Mouse (Mus musculus): ENCODE measurements around the gene Lrrk1. TPM values are rescaled to one million over a fixed set of nuclear protein-coding genes. Genes with fewer than 3 reads are reported as not detected.
"Not testable (repeated sequence)": the region's sequence is repeated elsewhere in the genome, so short reads cannot be mapped to it uniquely, and the experiment has no call there.

The Lrrk1 gene
- polyA plus RNA-seq, 1 experiment = 4.8 TPM

DNA sequence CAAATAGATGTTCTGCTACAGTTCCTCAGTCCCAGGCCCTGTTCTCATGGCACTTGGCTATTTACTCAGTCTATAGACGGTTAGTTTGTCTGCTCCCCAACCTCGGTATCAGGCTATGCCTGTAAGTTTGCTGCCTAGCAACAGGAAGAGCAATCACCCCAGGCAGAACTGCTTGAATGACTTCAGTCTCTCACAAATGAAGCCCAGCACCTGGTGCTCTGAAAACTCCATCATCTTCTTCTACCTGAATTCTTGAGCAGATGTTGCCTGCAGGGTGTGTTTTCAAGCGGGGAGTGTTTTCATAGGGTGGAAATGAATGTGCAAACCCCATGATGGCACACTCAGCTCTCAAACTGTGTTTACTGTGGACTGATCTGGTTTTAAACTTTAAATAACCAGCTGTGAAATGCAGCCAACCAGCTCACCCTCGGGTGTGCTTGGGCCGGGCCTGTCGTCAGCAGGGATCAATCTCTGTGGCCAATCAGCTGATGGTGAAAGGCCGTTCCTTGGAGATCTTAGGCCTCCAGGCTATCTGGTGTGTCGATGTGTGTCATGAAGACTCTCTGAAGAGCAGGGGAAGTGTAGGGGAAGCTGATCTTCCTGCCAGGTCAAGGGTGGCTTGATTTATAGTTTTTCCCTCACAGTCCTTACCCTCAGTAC lies 187.2 kb downstream of the Lrrk1 start:
- no peak for DNase-seq (ENCODE audit: extremely low spot score in 1 of 2, low spot score in 1 of 2)

DNA sequence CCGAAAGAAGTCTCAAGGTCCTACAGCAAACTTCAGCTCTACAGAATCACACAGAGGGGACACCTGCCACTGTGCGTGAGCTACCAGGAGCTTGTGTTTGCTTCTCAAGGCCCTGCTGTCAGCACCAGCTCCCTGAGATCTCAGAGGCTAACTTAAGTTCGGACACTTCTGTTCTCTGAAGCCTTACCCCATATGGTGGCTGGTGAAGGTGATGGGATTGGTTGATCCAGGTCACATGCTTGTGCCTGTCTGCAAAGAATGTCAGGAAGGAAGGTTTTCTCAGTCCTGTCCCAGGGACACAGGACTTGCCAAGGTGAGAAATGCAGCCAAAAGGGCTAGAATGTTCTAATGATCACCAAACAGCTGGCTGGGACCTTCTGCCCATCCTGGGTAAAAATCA lies 187.8 kb downstream of the Lrrk1 start:
- no peak for DNase-seq (ENCODE audit: extremely low spot score in 1 of 2, low spot score in 1 of 2)

DNA sequence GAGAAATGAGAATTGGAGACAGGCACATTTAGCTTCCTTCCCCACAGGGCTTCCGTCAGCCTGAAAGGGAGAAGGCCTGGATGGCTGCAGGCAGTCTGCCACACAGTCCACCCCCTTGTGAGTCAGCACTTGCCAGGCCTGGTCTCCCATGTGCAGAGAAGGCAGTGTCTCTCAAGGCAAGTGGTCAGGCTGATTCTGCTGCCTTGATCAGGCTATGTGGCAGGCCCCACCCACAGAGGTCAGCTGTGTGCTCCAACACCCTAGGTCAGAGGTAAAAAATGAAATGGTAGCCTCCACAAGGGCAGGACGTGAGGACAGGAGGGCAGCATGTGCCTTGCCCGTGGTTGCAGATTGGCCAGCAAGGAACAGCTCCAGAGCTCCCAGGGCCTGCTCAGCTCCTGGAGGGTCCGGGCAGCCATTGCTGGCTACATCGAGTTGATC lies 188.7 kb downstream of the Lrrk1 start:
- DNase-seq (ENCODE audit: extremely low spot score in 1 of 2, low spot score in 1 of 2) = peak; percentile 23 to 63

DNA sequence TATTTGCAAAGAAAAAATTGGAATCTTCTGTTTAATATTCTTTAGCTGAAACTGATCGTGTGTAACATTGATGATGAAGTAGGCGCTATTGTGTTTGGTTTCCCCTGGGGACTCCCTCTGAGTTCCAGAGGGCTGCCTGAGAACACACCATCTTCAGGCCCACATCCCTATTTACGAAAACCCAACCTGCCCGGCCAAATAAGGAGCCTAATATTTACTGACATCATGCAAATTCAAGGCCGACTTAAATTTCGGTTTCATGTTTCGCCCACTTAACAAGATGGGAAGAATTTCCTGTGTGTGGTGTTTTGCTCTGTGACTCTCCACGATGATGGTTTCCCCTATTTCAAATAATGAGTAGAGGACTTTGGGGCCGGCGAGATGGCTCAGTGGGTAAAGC lies 189.7 kb downstream of the Lrrk1 start:
- DNase-seq (ENCODE audit: extremely low spot score in 1 of 2, low spot score in 1 of 2) = no peak

DNA sequence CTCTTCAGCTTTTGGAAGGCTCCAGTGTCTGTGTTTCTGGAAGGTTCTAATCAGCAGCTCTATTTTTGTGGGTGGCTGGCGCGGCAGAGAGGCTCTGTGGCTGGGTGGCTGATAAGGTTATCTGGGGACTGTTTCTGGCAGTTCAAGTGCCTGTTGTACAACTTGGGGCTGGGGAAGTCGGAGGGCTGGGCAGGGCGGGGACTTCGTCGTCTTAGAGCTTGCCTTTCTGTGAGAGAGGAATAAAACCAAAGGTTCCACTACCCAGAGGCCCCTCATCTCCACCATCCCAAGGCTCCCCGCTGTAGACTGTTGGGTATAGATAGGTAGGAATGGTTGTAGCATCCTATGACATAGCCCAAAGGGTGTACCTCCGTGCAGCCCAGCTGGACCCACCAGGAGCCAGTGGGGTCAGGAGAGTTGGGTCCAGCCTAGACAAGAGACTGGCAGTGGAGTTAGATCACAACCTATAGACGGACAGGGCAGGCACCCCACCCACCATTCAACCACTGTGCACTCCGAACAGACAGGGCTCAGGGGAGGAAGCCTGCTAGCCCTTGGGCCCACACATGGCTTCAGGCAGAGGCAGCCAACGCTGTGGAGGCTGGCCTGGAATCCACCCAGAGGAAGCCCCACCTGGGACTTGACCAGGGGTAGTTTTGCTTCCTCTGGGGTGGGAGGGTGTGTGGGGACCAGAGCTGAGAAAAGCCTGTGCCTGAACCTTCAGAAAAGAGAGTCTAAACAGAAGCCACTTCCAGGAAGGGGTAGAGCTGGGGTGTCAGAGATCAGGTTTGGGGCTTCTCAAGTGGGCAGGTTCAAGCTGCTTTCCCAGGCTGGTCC lies 191.3 kb downstream of the Lrrk1 start:
- DNase-seq (ENCODE audit: extremely low spot score in 1 of 2, low spot score in 1 of 2) = no peak

DNA sequence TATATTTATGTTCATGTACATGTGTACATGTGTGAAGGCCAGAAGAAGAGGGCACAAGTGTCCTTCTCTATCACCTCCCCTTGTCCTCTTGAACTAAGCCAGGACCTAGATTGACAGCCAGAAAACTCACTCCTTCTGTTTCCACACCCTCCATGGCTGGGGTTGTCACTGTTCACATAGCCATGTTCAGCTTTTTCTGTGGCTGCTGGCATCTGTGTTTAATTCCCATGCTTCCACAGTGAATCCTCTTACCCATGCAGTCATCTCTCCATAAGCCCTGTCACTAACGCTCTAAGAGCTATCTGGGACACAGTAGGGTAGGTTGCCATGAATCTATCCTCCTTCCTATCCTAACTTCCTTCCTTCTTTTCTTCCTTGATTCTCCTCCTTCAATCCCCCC lies 192.3 kb downstream of the Lrrk1 start:
- DNase-seq (ENCODE audit: extremely low spot score in 1 of 2, low spot score in 1 of 2) = no peak

DNA sequence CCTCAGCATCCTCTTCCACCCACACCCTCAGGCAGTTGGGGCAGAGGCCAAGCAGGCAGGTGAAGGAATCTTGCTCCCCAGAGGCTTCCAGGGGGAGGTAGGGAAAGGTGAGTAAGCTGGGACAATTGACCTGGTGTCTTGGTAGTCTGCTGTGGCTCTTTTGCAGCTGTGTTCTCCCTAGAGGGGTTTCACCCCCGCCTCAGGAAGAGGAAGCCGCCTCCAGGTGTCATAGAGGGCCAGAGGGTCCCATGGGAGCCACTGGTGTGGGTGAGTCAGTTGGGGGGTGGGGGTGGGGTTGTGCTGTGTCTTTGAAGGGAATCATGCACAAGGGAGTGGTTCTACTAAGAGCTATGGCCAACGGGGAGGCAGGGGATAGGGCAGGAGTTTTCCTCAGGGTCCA lies 193.6 kb downstream of the Lrrk1 start:
- no peak for DNase-seq (ENCODE audit: extremely low spot score in 1 of 2, low spot score in 1 of 2)

DNA sequence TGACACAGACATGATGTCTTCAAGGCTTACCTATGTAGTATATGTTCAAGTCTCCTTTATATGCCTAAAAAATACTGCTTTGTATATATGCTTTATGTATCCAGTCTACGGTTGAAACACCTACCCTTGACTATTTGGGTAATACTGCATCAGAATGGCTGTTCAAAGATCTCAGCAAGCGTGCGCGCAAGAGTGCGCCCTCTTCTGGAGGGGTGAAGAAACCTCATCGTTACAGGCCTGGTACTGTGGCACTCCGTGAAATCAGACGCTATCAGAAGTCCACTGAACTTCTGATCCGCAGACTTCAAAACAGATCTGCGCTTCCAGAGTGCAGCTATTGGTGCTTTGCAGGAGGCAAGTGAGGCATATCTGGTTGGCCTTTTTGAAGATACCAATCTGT lies 197.8 kb downstream of the Lrrk1 start:
- DNase-seq (ENCODE audit: extremely low spot score in 1 of 2, low spot score in 1 of 2) = not testable (repeated sequence)

DNA sequence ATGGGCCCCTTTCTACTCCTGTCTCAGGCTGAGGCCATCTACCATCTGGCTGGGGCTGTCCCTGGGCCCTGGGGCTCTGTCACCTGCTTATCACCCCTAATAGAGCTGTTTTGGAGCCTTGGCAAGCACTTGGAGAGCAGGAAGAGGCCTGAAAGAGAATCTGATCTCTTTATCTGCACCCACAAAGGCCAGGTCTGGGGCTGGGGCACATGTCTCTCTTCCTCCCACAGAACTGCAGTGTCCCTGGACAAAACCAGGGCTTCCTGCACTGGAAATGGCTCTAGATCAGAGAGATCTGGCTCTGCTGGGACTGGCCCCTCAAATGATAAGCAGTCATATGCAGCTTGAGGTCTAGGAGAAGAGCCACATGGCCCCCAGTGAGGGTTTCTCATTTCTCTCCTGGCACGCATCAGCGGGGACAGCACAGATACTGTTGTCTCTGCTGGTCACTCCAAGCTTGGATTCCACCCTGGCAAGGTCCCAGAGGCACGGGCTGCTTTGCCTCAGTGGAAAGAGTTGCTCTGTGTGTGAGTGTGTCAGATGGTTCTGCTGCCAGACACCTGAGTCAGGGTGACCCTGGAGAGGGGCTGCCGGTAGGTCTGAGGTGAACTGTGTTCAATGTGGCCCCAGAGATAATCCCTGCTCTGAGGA lies 200.4 kb downstream of the Lrrk1 start:
- no peak for DNase-seq (ENCODE audit: extremely low spot score in 1 of 2, low spot score in 1 of 2)

DNA sequence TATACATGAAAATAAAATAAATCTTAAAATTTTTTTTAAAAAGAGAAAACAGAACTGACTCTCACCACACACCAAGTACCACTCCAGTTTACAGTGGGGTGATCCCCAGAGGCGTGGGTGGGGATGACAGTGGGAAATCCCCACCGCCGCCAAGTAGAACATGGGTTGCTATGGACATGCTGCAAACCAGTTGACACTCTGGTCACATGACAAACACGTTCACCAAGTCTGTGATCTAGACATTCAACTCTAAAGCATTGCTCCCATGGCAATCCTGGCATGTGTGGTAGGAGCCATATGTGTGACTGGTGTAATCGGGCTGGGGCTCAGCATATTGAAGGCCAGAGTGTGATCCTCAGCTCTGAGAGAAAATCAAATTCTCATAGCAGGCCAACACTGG lies 202.8 kb downstream of the Lrrk1 start:
- no peak for DNase-seq (ENCODE audit: extremely low spot score in 1 of 2, low spot score in 1 of 2)

DNA sequence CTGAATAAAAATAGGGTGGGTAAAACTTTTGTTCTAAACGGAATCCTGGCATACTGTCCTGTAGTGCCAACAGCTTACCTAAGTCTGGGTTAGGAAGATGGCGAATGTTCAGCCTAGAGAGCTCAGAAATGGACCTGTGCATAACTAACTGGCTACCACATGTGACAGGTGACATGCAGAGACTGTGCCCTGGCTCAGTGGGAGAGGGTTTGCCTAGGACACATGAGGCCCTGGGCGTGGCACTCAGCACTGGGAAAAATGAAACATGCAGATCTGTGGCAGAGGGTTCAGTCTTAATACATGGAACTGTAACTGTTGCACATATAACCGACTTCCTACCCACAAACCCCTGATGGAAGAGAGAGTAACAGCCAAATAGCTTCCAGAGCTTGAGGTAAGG lies 204.1 kb downstream of the Lrrk1 start:
- no peak for DNase-seq (ENCODE audit: extremely low spot score in 1 of 2, low spot score in 1 of 2)

DNA sequence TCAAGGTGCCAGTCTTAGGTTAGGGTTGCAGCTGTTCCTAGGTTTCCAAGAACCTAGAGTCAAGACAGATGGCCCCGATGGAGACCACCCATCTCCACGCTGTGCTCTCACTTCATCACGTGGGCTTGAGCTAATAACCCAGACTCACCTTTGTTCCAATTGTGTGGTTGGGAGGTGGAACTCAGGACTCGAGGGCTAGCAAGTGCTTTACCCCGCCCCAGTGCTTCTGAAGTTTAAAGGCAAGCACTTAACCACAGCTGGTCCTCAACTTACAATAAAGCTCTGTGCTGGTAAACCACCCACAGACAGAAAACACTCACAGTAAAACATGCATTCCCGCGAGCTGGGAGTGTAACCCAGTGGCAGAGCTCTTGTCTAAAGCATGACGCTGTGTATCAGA lies 204.7 kb downstream of the Lrrk1 start:
- no peak for DNase-seq (ENCODE audit: extremely low spot score in 1 of 2, low spot score in 1 of 2)

DNA sequence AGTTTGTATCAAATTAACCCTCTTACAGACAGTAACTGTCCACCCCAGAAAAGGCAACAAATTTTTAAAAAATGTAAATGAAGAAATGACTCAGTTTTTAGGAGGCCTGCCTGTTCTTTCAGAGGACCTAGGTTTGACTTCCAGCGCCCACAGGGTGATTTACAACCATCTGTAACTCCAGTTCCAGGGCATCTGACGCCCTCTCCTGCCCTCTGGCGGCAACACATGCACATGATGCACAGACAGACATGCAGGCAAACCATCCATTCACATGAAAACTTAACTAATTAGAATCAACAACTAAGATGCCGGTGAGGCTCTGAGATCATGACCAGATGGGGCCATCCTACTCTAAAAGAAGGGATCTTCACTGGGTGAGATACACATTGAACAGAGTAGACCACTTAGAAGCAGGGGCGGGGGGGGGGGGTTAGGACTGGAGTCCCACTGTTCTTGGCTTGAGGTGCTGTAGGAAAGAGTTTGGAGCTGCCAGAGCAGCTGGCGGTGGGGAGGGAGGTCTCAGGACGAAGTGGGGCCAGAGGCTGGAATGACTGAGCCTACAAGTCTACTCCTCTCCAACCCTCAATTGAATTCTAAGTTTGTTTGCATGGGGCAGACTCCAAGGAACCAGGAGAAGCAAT lies 206.0 kb downstream of the Lrrk1 start:
- DNase-seq (ENCODE audit: extremely low spot score in 1 of 2, low spot score in 1 of 2) = no peak

DNA sequence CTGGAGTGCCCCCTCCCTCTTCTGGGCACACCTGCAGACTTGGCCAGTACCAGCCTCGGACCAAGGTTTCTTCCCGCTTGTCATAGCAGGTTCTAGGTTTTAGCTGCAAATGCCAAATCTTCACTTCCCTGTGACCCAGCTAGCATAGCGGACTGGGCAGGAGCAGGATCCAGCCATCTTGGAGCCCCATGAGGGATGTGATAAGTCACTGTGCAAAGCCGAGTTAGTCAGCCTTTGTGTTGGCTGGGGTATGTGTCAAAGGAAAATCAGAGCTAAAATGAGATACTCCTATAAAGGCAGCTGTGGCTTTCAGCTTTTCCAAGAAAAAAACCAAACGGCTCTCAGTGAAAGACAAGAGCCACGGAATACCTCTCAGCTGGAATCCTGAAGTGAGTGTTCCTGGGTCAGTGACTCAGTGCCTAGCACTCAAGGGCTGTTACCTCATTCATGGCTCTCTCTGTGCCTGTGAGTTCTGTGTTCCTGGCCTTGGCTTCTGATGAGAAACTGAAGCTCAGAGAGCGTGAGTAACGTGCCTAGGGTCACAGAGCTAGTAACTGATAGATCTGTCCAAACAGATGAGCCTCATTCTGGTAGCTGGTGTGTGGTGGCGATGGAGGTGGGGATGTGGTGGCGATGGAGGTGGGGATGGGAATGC lies 207.3 kb downstream of the Lrrk1 start:
- no peak for DNase-seq (ENCODE audit: extremely low spot score in 1 of 2, low spot score in 1 of 2)

DNA sequence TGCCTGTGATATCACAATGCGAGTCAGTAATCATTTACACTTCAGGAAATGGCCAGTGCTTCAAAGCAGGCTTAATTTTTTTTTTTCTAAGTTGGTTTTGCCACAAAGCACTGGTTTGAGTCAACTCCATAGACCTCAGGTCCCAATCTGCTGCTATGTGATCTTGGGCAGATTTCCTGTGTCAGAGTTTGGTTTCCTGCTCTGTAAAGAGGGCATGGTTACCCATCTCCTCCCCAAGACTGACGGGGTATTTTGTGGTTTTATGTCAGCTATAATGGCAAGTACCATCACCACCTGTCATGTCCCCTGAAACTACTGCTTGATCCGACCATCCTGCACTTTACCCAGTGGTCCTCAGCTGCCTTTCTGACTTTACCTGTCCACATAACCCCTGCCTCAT lies 207.9 kb downstream of the Lrrk1 start:
- no peak for DNase-seq (ENCODE audit: extremely low spot score in 1 of 2, low spot score in 1 of 2)

DNA sequence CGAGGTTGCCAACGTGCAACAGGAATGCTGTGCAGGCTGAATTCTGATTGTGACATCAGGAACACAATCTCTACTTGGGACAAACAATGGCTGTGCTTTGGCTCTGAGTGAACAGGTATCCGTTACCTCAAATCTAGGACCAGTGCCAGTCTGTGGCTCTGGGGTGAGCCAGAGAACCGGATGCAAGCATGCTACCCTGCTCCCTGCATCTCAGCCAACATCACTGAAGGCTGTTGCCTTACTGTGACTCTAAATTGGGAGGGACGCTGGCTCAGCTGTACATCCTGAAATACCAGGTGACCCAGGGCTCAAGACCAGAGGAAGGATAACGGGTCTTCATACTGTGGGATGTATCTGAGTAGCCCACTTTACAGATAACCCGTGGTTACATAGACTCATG lies 208.4 kb downstream of the Lrrk1 start:
- no peak for DNase-seq (ENCODE audit: extremely low spot score in 1 of 2, low spot score in 1 of 2)

DNA sequence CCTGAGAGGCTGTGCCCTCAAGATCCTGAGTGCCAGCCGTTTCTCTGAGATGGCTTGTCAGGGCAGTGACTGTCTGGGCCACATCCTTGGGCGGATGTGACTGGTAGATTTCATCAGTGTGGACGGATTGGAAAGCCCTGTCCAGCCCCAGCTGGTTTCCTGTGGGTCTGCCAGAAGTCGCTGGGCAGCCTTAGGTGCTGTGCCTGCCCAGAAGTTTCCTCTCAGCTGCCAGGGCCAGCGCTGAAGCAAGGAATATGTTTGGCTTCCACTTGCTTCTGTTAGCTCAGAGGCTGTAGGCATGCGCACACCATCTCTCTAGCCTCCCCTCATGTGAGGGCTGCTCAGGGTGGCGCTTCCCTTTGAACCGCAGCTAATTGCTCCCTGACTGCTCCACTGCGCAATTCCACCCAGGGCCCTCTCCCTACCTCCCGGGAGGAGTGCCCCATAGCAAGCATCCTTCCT lies 209.0 kb downstream of the Lrrk1 start:
- peak; percentile 18 to 30 for DNase-seq (ENCODE audit: extremely low spot score in 1 of 2, low spot score in 1 of 2)

DNA sequence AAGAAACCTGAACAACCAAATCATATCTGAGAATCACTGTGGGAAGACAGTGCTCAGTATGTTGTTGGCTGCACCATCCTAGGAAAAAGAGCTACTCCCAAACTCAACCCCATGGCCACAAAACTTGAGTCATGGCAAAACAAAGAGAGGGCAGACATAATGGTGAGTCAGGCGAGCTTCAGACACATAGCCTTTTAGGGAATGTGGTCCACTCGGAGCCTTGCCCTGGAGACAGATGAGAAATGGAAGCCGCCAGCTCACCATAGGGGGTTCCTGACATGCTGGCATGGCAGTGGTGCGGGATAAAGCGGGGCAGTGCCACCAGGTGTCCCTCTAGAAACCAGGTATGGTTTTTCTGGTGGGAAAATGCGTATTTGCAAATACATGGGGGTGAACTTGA lies 210.0 kb downstream of the Lrrk1 start:
- DNase-seq (ENCODE audit: extremely low spot score in 1 of 2, low spot score in 1 of 2) = no peak

DNA sequence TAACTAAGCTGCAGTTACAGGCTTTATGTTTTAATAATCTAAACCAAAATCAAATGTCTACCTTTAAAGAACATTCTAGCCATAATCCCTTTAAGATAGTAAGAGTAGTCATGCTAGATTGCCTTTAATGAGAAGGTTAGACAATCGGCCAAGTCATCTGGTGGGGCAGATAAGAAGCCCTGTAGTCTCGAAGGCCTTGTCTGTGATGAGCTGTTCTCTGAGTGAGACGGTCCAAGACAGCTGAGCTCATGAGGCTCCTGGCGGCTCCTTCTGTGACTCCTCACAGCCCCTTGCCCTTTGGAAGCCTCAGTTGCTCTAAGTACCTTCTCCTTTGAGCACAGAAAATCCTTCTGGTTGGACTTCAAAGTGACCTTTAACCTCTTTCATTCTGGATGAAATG lies 211.2 kb downstream of the Lrrk1 start:
- DNase-seq (ENCODE audit: extremely low spot score in 1 of 2, low spot score in 1 of 2) = no peak

Data from frontal cortex, adult 2 months (tissue).